Mouse (Mus musculus): ENCODE measurements around the gene Sptan1. TPM values are rescaled to one million over a fixed set of nuclear protein-coding genes. Genes with fewer than 3 reads are reported as not detected.

The Sptan1 gene
- total and polyA plus RNA-seq, 3 experiments = 73.8 to 113 (median 88.0) TPM

DNA sequence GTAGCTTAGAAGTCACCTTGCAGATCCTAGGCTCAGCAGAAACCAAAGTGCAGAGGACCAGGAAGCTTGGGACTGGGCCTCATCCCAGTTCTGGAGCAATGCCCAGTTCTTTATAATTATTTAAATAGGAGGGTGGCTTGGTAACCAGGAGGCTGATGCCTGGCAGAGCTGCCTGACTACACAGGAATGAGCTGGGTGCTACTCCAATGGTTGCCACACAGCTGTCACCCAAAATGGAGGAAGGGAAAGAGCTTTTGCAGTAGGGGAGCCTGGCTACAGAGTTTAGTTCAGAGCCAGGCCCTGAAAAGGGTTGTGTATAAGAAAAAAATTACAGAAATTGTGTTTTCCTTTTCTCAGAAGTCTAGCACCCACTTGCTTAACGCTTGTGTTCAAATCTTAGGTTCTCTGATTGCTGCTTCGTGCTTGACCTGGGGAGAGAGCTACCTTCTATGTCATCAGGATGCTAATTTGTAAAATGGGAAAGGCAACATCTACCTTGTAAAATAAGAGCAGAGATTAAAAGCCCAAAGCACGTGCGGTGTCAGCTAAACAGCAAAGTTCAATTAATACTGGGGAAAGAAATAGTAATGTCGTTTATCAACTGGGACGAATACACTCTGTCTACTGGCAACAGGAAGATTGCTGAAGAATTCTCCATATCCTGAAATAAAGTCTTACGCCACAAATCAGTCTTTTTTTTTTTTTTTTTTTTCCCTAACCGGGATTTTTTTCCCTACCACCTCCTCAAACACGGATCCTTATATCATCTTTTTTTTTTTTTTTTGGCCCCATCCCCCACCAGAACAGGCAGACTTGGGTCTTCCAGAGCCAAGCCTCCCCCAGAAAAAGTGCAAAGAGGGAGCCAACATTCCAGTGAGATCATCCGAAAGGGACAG lies 758 bp upstream of the Sptan1 start:
- H3K4me2 ChIP-seq (ENCODE audit: insufficient read depth, low read depth, poor library complexity, severe bottlenecking) = peak overlapping the region; percentile 49; the same call in 1 of the 2 replicates
- peaks cover 0 to 30% of the 10 kb centered on the region in 2 experiments; a peak in 2 of 4 replicates for H3K4me1 ChIP-seq (ENCODE audit: control insufficient read depth in 1 of 2, insufficient read depth in 2 of 2)
- H3K4me3 ChIP-seq (replicated peaks in 1 of 3; ENCODE audit: low read depth in 2 of 3, low read length in 2 of 3, poor library complexity in 1 of 3) = peak overlapping the region; percentile 39 to 96 (median 52)
- H3K9me3 ChIP-seq (replicated peaks; ENCODE audit: low read length) = no peaks in the 10 kb centered on the region
- H3K27ac ChIP-seq (ENCODE audit: insufficient read depth, low read depth) = no peak overlapping the region
- TF ChIP-seq ZNF384 (IDR thresholded peaks at IDR 0.05; ENCODE audit: low read depth, low read length) = peak; percentile 86
- TF ChIP-seq IRF4 (IDR thresholded peaks at IDR 0.05; ENCODE audit: low read depth, low read length) = peak; percentile 36; the same call in 1 of the 2 replicates
- no peak for TF ChIP-seq JUN (IDR thresholded peaks at IDR 0.05; ENCODE audit: insufficient read depth, low read depth, low read length)
- dilution Hi-C loops (cut with MboI; ENCODE audit: extremely low pct_ligation_motif_present, extremely low pct_unique_long_range_greater_than_20kb, low sequenced_read_pairs) (no loop called here), in situ Hi-C loops (cut with MboI; ENCODE audit: low pct_ligation_motif_present, low pct_unique_long_range_greater_than_20kb, low sequenced_read_pairs) (no loop called here)
- peak; percentile 11 for DNase-seq (ENCODE audit: extremely low read depth)
- H3K79me2 ChIP-seq (replicated peaks; ENCODE audit: control insufficient read depth, extremely low read depth, insufficient read depth, poor library complexity, severe bottlenecking) = peaks cover 13% of the 10 kb centered on the region
- no peaks in the 10 kb centered on the region for H3K27me3 ChIP-seq (replicated peaks)
- peak overlapping the region; percentile 46 for H3K9ac ChIP-seq (ENCODE audit: insufficient read depth, low read depth)
- peaks cover 13 to 33% of the 10 kb centered on the region in 2 experiments for H3K36me3 ChIP-seq (replicated peaks in 1 of 2; ENCODE audit: control insufficient read depth in 1 of 2, insufficient read depth in 1 of 2, low read length in 1 of 2)

DNA sequence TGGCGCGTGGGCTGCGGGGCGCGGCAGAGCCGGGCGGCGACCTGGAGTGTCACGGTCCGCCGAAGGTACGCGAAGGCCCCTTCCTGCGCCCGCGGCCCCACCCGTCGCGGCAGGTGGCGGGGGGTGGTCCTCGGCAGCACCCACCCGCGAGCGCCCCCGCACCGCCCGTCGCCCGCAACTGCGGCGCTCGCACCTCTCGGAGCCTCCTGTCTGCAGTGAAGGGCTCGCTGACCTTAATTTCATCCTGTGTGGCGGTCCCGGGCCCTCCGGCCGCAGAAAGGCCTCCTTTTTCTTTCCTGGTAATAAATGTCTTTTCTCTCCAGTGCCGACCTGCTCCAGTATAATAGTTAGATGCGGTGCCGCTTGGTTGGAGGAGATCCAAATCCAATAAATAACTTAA lies 546 bp downstream of the Sptan1 start:
- Histone ChIP-seq H3K4me3 (replicated peaks in 1 of 3; ENCODE audit: low read depth in 2 of 3, low read length in 2 of 3, poor library complexity in 1 of 3) (peak overlapping the region; percentile 71 to 96 (median 80)), H3K4me1 (ENCODE audit: control insufficient read depth in 1 of 2, insufficient read depth in 2 of 2) (peaks cover 0 to 40% of the 10 kb centered on the region in 2 experiments; a peak in 2 of 4 replicates), H3K9ac (ENCODE audit: insufficient read depth, low read depth) (peak overlapping the region; percentile 90), H3K36me3 (replicated peaks in 1 of 2; ENCODE audit: control insufficient read depth in 1 of 2, insufficient read depth in 1 of 2, low read length in 1 of 2) (peaks cover 13 to 31% of the 10 kb centered on the region in 2 experiments), H3K27me3 (replicated peaks) (no peaks in the 10 kb centered on the region), H3K79me2 (replicated peaks; ENCODE audit: control insufficient read depth, extremely low read depth, insufficient read depth, poor library complexity, severe bottlenecking) (peaks cover 20% of the 10 kb centered on the region), H3K4me2 (ENCODE audit: insufficient read depth, low read depth, poor library complexity, severe bottlenecking) (peak overlapping the region; percentile 95), H3K27ac (ENCODE audit: insufficient read depth, low read depth) (0 out of 2 replicates have a peak overlapping the region, but pooled peaks have one; percentile 12), H3K9me3 (replicated peaks; ENCODE audit: low read length) (no peaks in the 10 kb centered on the region)
- TF ChIP-seq ZNF384 (IDR thresholded peaks at IDR 0.05; ENCODE audit: low read depth, low read length) = no peak
- no peak for TF ChIP-seq BHLHE40 (IDR thresholded peaks at IDR 0.05; ENCODE audit: low read depth, low read length)
- peak; percentile 33; the same call in 1 of the 2 replicates for TF ChIP-seq UBTF (IDR thresholded peaks at IDR 0.05; ENCODE audit: low read depth, low read length)
- TF ChIP-seq CTCF (conservative IDR thresholded peaks at IDR 0.05 in 1 of 2, IDR thresholded peaks at IDR 0.05 in 1 of 2; ENCODE audit: low read depth in 2 of 2, low read length in 2 of 2) = peak in 1 of 2 experiments; percentile 41; a peak in 2 of 4 replicates
- peak; percentile 1; the same call in 1 of the 2 replicates for TF ChIP-seq MXI1 (IDR thresholded peaks at IDR 0.05; ENCODE audit: low read depth, low read length)
- no peak for DNase-seq (ENCODE audit: extremely low read depth)
- dilution Hi-C loops (cut with MboI; ENCODE audit: extremely low pct_ligation_motif_present, extremely low pct_unique_long_range_greater_than_20kb, low sequenced_read_pairs) = no loop called here
- in situ Hi-C loops (cut with MboI; ENCODE audit: low pct_ligation_motif_present, low pct_unique_long_range_greater_than_20kb, low sequenced_read_pairs) = no loop called here

DNA sequence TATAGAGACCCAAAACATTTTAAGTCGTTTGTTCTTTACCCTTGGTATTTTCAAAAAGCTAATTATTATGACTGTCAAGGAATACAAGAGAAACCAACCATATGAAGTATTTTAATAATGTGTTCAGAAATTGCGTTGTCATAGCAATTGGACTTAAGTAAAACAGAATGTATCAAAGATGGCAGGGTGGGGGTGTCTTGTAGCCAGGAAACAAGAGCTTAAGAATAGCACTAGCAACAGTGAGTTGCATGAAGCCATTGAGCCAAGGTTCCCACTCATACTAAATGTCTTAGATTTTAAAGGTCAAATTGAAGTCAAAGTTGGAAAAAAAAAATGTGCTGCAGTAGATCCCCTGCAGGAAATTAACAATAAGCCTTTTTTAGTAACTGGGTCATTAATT lies 1.5 kb downstream of the Sptan1 start:
- TF ChIP-seq RAD21 (IDR thresholded peaks at IDR 0.05; ENCODE audit: low read depth, low read length) = no peak
- no peak for TF ChIP-seq CHD2 (IDR thresholded peaks at IDR 0.05; ENCODE audit: low read length)
- no peak for TF ChIP-seq KAT2A (IDR thresholded peaks at IDR 0.05; ENCODE audit: insufficient replicate concordance, low read length)
- TF ChIP-seq GABPA (IDR thresholded peaks at IDR 0.05; ENCODE audit: insufficient replicate concordance, low read depth, low read length) = no peak
- no peak for TF ChIP-seq SIN3A (IDR thresholded peaks at IDR 0.05; ENCODE audit: low read length)
- TF ChIP-seq MAZ (IDR thresholded peaks at IDR 0.05; ENCODE audit: low read depth, low read length) = no peak
- no peak for TF ChIP-seq MXI1 (IDR thresholded peaks at IDR 0.05; ENCODE audit: low read depth, low read length)
- TF ChIP-seq JUND (conservative IDR thresholded peaks at IDR 0.05; ENCODE audit: low read depth, low read length) = no peak
- H3K27me3 ChIP-seq (replicated peaks) = no peaks in the 10 kb centered on the region
- H3K9me3 ChIP-seq (replicated peaks; ENCODE audit: low read length) = no peaks in the 10 kb centered on the region
- dilution Hi-C loops (cut with MboI; ENCODE audit: extremely low pct_ligation_motif_present, extremely low pct_unique_long_range_greater_than_20kb, low sequenced_read_pairs) = no loop called here
- H3K4me3 ChIP-seq (replicated peaks in 1 of 3; ENCODE audit: low read depth in 2 of 3, low read length in 2 of 3, poor library complexity in 1 of 3) = peak overlapping the region in 2 of 3 experiments; percentile 34 to 96
- peak overlapping the region; percentile 90; the same call in 1 of the 2 replicates for H3K9ac ChIP-seq (ENCODE audit: insufficient read depth, low read depth)
- no peak overlapping the region for H3K27ac ChIP-seq (ENCODE audit: insufficient read depth, low read depth)
- peaks cover 13 to 30% of the 10 kb centered on the region in 2 experiments for H3K36me3 ChIP-seq (replicated peaks in 1 of 2; ENCODE audit: control insufficient read depth in 1 of 2, insufficient read depth in 1 of 2, low read length in 1 of 2)
- H3K4me1 ChIP-seq (ENCODE audit: control insufficient read depth in 1 of 2, insufficient read depth in 2 of 2) = peaks cover 0 to 40% of the 10 kb centered on the region in 2 experiments; a peak in 2 of 4 replicates
- in situ Hi-C loops (cut with MboI; ENCODE audit: low pct_ligation_motif_present, low pct_unique_long_range_greater_than_20kb, low sequenced_read_pairs) = no loop called here
- peaks cover 26% of the 10 kb centered on the region for H3K79me2 ChIP-seq (replicated peaks; ENCODE audit: control insufficient read depth, extremely low read depth, insufficient read depth, poor library complexity, severe bottlenecking)
- H3K4me2 ChIP-seq (ENCODE audit: insufficient read depth, low read depth, poor library complexity, severe bottlenecking) = peak overlapping the region; percentile 95
- DNase-seq (ENCODE audit: extremely low read depth) = peak; percentile 10
